Mouse (Mus musculus): ENCODE data around the gene Rab9. TPM values are rescaled to one million over a fixed set of nuclear protein-coding genes. Genes with fewer than 3 reads are reported as not detected.
"Not testable (repeated sequence)": the region's sequence is repeated elsewhere in the genome, so short reads cannot be mapped to it uniquely, and the experiment has no call there.

Gene Rab9
- total RNA-seq (2021), result 10 to 100 TPM; 24.0 to 28.0 TPM
- long read RNA-seq, experiment 1, transcript Rab9-202 (3 exons, 1,447 nt), result major isoform, 22 of 22 reads
- long read RNA-seq, experiment 1, partial matches to known transcripts, result 0 of 22 reads
- long read RNA-seq, experiment 1, other reads (novel, unspliced or antisense), result 0 of 22 reads
- long read RNA-seq, experiment 2, transcript Rab9-202 (3 exons, 1,447 nt), result major isoform, 16 of 17 reads
- long read RNA-seq, experiment 2, partial matches to known transcripts, result 0 of 17 reads
- long read RNA-seq, experiment 2, other reads (novel, unspliced or antisense), result 1 of 17 reads

DNA sequence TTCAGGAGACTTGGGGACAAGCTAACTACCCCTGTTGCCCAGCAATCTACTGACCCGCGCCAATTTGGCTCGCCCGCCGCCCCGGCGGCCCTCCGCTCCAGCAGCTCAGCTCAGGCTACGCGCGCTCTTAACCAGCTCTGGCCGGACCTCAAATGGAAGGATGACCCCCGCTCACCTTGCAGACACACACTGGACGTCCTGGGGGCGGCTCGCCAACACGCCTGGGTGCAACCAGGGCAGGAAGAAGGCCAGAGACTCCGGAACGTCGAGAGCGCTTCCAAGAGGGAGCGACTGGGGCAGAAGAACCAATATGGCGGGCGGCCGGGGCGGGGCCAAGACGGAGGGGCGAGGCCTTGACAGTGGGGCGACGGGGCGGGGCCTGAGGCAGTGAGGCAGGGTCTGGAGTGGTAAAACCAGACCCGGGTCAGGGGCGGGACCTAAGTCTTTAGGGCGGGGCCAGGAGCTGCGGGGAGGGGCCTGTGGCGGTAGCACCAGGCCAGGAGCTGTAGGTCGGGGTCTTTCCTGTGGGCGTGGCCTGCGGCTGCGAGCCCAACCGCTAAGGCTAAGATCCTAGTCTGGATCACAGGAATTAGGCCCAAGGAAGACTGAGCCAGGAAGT lies at the start of gene Rab9:
TSS of gene Rab9 (minus strand) at position 503 of the 619 bp plus-strand sequence.
- peak; percentile 85 to 93 for DNase-seq (ENCODE audit: low spot score in 2 of 2)

DNA sequence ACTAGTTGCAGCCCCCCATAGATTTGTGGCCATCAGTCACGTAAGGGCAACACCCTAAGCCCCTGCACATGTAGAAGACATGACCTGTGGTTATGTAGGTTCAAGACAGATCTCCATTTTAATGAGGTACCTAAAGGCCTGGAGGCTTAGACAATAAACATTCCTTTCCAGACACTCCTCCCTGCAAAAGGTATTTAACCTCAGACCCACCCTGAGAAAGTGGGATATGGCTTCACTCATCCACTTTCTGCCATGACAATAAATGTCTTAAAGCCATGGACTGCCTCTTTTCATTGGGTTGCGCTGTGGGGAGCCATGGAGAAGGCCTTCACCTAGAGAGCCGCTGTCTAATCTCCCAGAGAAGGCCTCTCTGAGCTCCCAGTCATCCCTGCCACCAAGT lies 48.5 kb upstream of the Rab9 start:
- DNase-seq (ENCODE audit: low spot score in 2 of 2), result no peak

DNA sequence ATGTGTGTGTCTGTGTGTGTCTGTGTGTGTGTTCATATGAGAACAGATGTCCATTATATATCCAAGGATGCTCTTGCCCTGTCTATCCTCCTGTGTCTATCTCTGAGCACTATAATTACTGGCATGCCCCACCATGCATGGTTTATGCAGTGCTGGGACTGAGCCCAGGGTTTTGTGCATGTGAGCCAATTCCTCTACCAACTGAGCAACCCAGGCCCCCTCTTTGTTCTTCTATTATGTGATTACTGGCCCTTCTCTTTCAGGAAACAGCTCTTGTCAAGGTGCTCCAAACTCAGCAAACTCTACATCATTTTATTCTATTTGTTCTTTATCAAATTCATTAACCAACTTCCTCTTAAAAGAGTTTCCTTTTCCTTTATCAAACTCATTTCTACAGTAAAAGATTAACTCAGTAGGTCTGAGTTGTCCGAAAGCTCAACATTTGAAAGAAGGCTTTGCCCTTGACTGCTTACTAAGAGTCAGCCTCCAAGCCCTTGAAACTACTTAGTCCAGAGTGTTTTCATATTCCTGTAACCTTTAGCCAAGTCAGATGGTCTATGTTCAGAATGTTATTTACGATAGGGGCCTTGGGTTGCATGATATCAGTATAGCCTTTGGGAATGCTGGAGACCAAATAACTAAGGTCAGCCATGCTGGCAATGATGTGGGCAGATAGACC lies 46.1 kb upstream of the Rab9 start:
- no peak for DNase-seq (ENCODE audit: low spot score in 2 of 2)

DNA sequence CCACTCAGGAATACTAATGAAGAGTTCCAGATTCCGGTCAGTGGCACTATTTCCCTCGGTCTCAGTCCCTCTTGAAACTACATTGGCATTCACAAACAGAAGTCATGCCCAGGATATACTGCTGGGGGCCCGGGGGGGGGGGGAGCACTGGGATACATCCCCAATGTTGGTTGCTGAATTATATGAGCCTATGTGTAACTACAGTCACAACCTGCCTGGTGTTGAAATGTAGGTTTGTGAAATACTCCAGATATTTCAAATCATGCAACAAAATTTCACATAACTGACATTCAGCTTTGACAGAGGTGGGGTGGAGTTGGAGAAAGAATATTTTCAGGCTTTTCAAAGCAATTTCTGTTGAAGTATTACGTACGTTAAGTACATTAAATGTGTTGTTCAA lies 41.1 kb upstream of the Rab9 start:
- no peak for DNase-seq (ENCODE audit: low spot score in 2 of 2)

DNA sequence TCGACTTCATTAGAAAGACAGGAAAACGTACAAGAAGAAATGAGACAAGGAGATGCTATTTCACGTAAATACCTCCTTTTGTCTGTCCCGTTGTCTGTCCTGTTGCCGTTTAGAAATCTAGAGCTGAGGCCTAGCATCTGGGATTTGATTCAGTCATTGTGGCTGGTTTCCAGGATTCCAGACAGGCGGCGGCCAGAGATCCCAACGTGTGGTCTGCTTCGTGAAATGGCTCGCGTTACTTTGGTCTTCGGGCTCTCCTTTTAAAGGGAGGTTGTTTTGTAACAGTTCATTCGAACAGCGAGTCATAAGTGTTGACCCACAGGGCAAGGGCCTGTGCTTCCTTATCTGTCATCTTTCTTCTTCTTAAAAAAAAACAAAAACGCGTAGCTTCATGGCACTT lies 38.7 kb upstream of the Rab9 start, which contains the start of gene Tceanc:
TSS of gene Tceanc (minus strand) at position 223 of the 400 bp plus-strand sequence.
- peak in 1 of 2 experiments; percentile 12 for DNase-seq (ENCODE audit: low spot score in 2 of 2)

DNA sequence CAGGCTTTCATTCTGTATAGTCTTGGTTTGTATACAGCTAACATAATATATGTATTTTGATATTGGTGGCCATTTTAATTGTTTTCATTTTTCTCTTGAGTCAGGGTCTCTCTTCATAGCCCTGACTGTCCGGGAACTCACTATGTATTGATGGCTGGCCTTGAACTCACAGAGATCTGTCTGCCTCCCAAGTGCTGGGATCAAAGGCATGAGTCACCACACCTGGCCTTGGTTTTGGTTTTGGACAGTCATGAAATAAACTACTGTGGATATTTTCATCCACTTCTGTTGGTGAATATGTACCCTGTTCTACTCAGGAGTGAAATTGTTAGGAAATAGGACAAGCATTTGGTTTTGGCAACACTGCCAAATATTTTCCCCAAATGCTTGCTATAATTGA lies 37.0 kb upstream of the Rab9 start:
- DNase-seq (ENCODE audit: low spot score in 2 of 2), result no peak

DNA sequence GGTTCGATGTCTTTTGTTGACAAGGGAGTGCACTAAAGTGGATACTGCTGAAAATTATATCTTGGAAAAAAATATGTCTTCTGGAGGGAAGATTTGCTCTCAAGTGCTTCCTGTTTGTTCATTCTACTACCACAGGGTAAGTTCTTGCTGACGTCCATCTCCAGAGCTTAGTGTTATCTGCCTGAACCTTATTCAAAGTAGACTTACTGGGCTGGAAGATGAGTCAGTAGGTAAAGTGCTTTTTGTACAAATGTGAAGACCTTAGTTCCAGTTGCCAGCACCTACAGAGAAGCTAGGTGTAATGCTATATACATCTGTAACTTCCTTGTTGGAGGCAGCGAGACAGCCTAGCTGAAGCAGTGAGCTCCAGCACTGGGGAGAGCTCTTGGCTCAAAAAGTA lies 36.3 kb upstream of the Rab9 start:
- no peak for DNase-seq (ENCODE audit: low spot score in 2 of 2)

DNA sequence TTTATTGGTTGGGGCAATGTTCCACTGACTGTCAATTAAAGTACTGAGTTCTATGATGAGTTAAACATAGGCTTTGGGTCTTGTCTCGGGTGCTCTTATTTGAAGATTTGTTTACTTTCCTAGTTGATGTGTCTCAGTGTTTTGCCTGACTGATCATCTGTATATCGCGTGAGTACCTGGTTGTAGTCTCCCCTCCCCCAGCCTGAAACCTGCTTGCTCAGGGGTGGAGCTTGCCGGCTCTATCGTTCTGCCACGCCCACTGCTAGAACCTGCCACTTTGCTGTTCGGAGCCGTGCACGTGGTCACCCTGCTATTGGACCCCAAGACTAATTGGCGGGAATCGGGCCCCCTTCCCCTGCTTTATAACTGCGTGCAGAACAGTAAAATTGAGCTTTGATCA lies 34.4 kb upstream of the Rab9 start:
- not testable (repeated sequence) for DNase-seq (ENCODE audit: low spot score in 2 of 2)

DNA sequence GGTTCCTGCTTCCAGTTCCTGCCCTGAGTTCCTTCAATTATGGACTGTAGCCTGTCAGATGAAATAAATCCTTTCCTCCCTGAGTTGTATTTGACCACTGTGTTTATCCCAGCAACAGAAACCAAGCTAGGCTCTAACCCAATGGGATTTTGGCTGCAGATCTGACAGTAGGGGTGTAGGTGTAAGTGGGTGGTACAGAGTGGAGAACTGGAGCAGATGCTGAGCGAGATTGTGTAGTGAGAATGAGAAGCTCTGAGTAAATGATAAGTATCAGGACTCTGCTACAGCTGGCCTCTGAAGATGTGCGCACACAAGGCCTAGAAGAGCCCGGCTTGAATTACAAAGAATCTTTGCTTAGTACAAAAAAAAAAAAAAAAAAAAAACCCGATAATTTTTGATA lies 32.4 kb upstream of the Rab9 start:
- no peak for DNase-seq (ENCODE audit: low spot score in 2 of 2)

DNA sequence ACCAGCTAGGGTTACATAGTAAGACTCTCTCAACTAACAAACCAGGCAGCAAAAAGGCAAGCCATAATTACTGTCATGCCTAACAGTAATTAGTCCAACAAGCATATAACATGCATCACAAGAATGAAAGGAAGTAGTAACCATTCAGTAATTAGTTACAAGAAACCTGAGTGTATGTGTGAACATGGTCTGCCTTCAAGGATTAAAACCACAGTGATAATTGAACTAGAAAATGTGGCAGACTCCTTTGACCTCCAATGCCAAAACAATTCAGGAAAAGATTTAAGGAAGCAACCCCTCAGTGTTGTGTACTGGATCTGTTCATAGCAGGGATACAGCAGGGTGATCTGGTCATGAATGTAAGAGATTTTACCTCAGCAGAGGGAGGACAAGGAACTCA lies 31.4 kb upstream of the Rab9 start:
- no peak for DNase-seq (ENCODE audit: low spot score in 2 of 2)

DNA sequence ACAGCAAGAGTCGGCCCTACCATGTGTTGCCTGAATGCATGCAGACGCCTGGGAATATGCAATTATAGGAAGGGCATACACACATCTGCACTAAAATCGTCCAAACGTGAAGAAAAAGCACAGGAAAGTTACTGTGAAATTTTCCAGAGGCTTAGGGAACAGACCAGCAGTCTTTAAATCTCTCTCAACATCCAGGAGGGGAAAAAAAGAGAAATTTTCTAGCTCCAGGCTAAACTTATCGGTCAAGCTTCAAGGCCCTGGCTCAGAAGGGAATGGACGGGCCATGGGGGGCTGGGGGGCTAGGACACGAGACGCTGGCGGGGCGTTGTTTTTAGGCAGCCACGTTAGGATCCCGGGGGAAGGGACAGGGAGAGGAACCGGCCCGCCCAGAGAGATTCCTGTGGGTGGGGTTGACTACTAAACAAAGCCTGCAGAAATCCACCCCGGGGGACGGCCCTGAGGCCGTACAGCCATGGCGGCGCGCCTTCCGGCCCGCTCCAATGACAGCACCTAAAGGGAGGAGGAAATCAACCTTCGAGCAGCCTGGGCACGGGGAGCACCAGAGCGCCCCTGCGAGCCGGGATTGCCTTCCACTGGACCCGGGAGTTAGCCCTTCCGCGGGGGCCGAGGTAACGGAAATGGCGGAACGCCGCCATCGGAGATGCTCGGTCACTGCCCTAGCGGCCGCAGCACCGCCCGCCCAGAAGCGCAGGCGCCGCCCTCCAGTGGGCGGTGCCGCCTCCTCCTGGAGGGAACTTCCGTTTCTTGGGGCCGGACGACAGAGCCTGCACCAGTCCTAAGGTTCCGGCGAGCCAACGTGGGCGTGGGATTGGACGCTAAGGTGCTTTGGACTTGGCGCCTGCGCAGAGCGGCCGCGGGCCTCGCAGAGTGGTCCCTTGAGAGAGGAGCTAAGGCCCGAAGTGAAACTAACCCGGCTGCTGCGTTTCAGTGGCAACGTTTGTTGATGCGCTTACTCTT lies 30.4 kb upstream of the Rab9 start:
- DNase-seq (ENCODE audit: low spot score in 2 of 2), result peak; percentile 80 to 90

DNA sequence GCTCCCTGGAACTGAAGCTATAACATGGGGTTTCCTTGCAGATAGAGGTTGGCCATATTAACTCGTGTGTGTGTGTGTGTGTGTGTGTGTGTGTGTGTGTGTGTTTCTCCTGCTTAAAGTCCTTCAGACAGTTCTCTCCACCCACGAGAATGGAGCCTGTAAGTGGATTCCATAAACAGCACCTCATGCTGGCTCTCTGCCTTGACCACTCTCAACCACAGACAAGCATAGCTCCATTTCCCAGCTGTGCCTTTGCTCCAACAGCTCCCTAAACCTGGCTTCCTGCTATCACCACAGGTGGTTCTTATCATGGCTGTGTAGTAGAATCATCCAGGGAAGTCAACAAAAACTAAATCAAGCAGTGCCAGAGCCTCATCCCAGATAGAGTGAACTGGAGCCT lies 24.8 kb upstream of the Rab9 start:
- no peak for DNase-seq (ENCODE audit: low spot score in 2 of 2)

DNA sequence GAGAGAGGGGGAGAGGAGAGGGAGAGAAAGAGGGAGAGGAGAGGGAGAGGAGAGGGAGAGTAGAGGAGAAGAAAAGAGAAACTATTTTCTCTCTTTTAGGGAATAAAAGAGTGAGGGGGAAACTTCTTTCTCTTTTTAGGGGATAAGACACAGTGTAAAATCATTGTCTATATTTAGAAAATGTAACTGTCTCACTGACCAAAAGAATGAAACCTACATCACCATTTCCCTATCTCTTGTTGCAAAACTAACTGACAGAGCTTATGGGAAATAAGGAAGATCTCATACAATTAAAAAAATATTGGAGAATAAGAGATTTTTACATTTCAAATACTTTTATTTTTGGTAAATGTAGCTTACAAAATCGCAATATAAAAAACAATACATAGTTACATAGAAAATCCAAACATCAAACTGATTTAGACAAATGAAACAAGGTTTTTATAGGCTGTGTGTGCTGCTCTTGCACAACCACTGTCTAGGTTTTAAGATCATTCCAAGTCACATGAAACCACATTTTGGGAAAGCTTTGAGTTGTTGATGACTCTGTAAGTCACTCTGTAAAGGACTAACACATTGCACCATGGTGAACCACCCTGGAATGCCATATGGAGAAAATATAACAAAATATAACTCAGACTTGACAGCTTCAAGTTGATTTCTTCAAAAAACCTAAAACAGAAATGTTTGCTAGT lies 20.0 kb upstream of the Rab9 start:
- DNase-seq (ENCODE audit: low spot score in 2 of 2), result no peak

DNA sequence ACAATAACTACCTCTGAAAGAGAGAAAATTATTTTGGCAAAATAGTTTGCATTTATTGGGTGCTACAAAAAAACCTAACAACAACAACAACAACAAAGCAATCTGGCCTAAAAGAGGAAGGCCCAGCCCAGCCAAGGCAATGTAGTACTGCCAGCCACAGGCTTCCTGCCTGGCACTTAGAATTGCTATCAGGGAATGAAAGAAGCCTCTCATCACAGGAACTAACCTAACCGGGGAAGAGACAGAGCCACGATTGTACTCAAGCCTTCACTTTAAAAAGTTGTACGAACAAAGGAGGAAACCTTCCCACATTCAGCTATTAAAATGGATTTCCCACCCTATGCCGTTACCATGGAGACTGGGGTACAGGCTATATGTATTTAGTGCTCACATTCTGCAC lies 18.1 kb upstream of the Rab9 start:
- DNase-seq (ENCODE audit: low spot score in 2 of 2), result no peak

DNA sequence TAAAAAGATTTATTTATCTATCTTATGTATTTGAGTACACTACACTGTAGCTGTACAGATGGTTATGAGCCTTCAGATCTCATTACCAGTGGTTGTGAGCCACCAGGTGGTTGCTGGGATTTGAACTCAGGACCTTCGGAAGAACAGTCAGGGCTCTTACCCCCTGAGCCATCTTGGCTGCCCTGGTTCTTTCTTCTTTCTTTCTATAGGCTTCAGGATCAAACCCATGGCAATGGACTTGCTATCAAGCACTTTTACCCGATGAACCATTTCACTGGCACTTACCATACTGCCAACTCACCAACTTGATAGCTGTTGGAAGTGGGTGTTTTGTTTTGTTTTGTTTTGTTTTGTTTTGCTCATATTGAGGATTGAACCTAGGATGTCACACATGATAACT lies 15.4 kb upstream of the Rab9 start:
- DNase-seq (ENCODE audit: low spot score in 2 of 2), result no peak

DNA sequence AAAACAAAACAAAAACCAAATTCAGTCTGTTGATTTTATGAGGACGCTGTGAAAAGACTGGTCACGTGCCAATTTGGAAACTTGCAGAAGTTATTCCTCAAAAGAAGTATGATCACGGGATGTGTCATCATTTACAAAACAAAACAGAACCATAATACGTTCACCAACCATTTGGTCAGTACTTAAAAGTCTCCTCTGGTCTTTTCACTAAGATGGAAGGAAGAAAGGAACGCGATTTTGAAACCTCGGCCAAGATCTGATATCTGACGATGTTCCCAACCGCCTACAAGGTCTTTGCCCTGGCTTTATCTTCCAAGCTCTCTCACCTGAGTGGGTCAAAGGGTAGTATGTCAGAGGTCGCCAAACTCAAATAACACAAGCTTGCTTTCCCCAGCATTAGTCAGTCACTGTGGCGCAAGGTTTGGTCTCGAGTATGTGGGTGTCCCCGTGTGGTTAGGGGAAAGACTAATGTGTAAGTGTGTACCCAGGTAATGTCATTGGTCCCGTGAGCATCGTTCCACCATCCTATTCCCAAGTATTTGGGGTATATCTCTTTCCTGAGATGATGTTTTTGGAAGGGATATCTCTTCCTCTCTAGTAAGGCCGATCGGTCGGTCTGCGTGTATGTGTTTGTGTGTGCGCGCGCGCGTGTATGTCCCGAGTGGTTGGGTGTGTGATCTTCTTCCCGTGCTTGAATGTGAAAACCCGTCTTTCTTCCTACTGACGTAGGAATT lies 869 bp downstream of the Rab9 start:
- no peak for DNase-seq (ENCODE audit: low spot score in 2 of 2)

DNA sequence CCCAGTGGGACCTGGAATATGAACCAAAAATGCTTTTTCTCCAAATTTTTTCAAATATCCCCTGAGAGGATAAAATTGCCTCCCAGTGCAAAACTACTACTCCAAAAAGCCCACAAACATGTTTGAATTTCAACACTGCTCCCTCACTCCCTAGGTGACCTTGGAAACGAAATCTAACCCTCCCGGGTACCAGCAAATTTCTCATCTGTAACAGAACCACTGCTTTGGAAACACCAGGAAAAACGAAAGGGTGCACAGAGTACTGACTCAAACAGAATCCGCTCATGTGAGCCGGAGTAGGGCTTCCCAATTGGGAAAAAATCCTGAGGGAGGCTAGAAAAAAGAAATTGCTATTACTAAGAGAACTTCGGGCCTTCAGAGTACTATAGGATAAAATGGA lies 2.3 kb downstream of the Rab9 start:
- no peak for DNase-seq (ENCODE audit: low spot score in 2 of 2)

DNA sequence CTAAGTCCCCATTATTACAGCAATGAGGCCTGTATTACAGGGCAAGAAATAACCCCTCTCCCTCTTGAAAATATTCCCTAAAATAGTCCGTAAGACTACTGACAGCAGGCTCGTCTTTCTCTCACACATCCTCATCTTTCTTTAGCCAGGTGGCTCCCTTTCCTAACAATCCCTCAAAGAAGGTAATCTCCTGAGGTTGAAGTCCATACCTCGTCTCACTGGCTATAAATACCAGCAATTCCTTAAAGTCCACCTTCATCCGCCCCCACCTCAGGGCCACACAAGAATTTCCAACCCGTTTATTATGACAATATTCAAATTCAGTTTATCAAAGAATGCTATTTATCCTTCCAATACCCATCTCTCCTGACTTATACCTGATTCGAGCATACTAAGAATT lies 7.1 kb downstream of the Rab9 start:
- DNase-seq (ENCODE audit: low spot score in 2 of 2), result no peak

DNA sequence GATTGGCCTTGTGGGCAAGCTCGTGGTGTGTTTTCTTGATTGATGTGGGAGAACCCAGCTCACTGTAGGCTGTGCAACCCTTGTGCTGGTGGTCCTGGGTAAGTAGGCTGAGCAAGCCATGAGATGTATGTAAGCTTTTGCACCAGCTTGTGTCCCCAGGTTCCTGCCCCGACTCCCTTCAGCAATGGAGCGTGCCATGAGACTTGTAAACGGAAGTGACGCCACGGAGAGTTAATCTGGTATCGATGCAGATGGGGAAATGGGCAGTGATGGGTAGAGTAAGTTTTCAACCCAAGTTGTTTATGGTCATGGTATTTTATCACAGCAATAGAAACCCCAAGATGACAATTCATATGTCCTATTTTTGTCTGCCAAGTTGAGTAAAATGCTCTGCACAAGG lies 11.3 kb downstream of the Rab9 start:
- DNase-seq (ENCODE audit: low spot score in 2 of 2), result no peak

DNA sequence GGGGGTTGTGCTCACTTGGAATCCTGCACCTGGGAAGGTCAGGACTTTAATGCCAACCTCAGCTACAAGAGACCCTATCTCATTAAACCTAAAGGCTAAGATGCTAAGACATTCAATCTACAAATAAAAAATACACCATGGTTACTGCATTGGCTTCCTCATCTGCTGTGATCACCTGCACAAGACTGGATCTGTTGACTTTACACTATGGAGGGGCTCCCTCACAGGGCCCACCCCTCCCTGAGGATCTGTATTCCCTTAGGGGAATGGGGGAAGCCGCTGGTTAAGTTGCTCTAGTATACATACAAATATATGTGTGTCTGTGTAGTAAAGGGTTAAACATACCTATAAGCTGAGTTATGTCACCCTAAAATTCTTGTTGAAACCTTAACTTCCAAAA lies 24.1 kb downstream of the Rab9 start:
- no peak for DNase-seq (ENCODE audit: low spot score in 2 of 2)
